Mouse (Mus musculus) cerebellum, adult 2 months (tissue): ENCODE measurements around the gene 4931422A03Rik.

ENCODE experiments used
- CTCF ChIP-seq: fragments of 200-500 bp; IDR thresholded peaks from 2 replicates; pipeline ENCODE4 v1.5.1; 2011; ENCODE audit warnings: low read depth, mild to moderate bottlenecking, control low read depth, low read length, moderate library complexity, borderline replicate concordance; ENCODE audit not compliant: insufficient read depth
- POLR2A ChIP-seq: fragments of 200-500 bp; IDR thresholded peaks from 2 replicates; pipeline ENCODE4 v1.6.1; 2011; ENCODE audit warnings: low read length, control low read depth, borderline replicate concordance; ENCODE audit not compliant: insufficient read depth

- TF ChIP-seq CTCF (no peak), POLR2A (no peak)
Measured at GRCm38 (mm10) chr2:104069704-104070185, 41.6 kb upstream of the 4931422A03Rik start, which contains the start of gene Cd59b.
